Mouse (Mus musculus) effector memory CD4-positive, alpha-beta T cell, adult 5 months (primary cell): ENCODE results near the gene Aadacl2. TPM values are rescaled to one million over a fixed set of nuclear protein-coding genes. Genes with fewer than 3 reads are reported as not detected.

Experiments
- polyA plus RNA-seq: library from polyadenylated mRNA; unstranded; fragments of 100-300 nt; shearing (Covaris generic); gene quantifications from one replicate; pipeline ENCODE4 v1.2.1, GENCODE M21; 2017

Aadacl2 gene
- 0.24 TPM for polyA plus RNA-seq

DNA sequence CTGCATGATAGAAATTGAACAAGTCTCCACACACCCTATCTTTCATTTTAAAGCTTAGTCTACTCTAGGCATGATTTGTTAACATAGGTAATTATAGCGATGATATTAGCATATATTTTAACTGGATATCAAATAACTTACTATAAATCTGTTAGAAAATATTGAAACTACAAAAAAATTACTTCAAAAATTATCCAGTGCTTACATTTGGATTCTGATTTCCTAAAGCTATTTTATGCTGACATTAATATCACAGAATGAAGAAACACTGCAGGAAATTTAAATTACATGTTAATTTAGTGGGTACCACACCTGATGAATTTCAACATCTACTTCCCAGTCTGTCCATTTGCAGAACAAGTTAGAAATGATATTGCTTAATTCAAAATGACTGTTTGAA is at the start of gene Aadacl2:
Gene Aadacl2 (plus strand): TSS at position 301 of the 400 bp plus-strand sequence.

DNA sequence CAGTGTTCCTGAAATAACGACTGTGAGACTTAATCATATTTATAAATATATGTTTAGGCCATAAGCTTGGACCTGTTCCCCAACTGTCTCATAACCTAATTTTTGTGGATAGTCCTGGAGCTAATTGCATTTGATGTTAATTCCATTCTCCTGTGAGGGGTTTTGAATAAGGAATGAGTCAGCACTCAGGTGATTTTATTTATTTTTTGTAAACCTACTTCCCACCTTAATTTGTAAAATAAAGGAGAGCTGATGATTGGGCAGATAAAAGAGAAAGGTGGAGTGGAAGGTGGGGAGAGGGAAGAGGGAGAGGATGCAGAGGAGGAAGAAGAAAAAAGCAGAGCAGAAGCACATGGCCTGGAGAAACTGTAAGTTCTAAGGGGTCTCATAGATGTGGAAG is 18.9 kb downstream of the Aadacl2 start, which contains the start of gene Aadac:
Gene Aadac (plus strand): TSS at position 301 of the 400 bp plus-strand sequence.

Other genes starting within 250 kb of the Aadacl2 start
- gene Gm8298, start 145.7 kb upstream of the Aadacl2 start, polyA plus RNA-seq, result not detected
- gene C130079G13Rik, start 81.5 kb upstream of the Aadacl2 start, polyA plus RNA-seq, result not detected
- not detected for gene Aadac, start 19.0 kb downstream of the Aadacl2 start, polyA plus RNA-seq
- not detected for gene Sucnr1, start 75.1 kb downstream of the Aadacl2 start, polyA plus RNA-seq